Comparison of ENCODE assay signal across 13 mouse cellular contexts in genomic region chr12:29257011-29257734, GRCm38 (mm10).
A peak's percentile ranks its signal among the peaks of the same experiment; 100 is the strongest.
DNase-seq lines count a peak whose midpoint lies in the region; ATAC-seq and TF ChIP-seq lines count a peak whose summit lies in the region.
"Had no signal": no experiment of that assay in that cellular context is flagged by ENCODE, and none has a peak within 500 bp of the region (broad histone marks: within the 10 kb centered on the region; RNA-seq: fewer than 3 reads in every experiment).

No protein-coding gene starts in this region.

- 14% methylated on average over 7 of the region's 7 CpGs for WGBS in forebrain, embryonic 12.5 days
- WGBS in hindbrain, postnatal 0 days, result 13% methylated on average over 7 of the region's 7 CpGs
- 9% methylated on average over 7 of the region's 7 CpGs for WGBS in midbrain, embryonic 16.5 days
- 43% methylated on average over 7 of the region's 7 CpGs for WGBS in heart, embryonic 11.5 days (ENCODE audit: insufficient replicate concordance)

- peak overlapping the region; percentile 75 for H3K27ac ChIP-seq in forebrain, embryonic 12.5 days
- no peak overlapping the region for H3K27ac ChIP-seq in hindbrain, postnatal 0 days
- peak overlapping the region; percentile 75 for H3K27ac ChIP-seq in midbrain, embryonic 16.5 days (ENCODE audit: low read length)
- no peak overlapping the region for H3K27ac ChIP-seq in heart, embryonic 11.5 days (ENCODE audit: low read depth, low read length)
- H3K27ac ChIP-seq: layer of hippocampus, adult 2 months; liver, embryonic 14.5 days had no signal

- peak; percentile 59; the same call in 1 of the 2 replicates for ATAC-seq in forebrain, embryonic 12.5 days (ENCODE audit: low FRiP score)
- 0 out of 2 replicates have a peak, but pooled peaks have one; percentile 15 for ATAC-seq in hindbrain, postnatal 0 days
- ATAC-seq in midbrain, embryonic 16.5 days, result peak; percentile 59; the same call in 1 of the 2 replicates
- no peak for ATAC-seq in heart, embryonic 11.5 days (replicated peaks; ENCODE audit: insufficient number of reproducible peaks, low FRiP score, low TSS enrichment)
- ATAC-seq: Patski had no signal

- 0 out of 2 replicates have a peak overlapping the region, but pooled peaks have one; percentile 26 for H3K4me2 ChIP-seq in forebrain, embryonic 12.5 days
- no peak overlapping the region for H3K4me2 ChIP-seq in hindbrain, postnatal 0 days (ENCODE audit: low read depth, low read length)
- no peak overlapping the region for H3K4me2 ChIP-seq in midbrain, embryonic 16.5 days (ENCODE audit: low read length)
- H3K4me2 ChIP-seq in heart, embryonic 11.5 days, result no peak overlapping the region

- H3K9me3 ChIP-seq in forebrain, embryonic 12.5 days, result no peaks in the 10 kb centered on the region
- H3K9me3 ChIP-seq in hindbrain, postnatal 0 days (ENCODE audit: low read length), result no peaks in the 10 kb centered on the region
- no peaks in the 10 kb centered on the region for H3K9me3 ChIP-seq in midbrain, embryonic 16.5 days (replicated peaks; ENCODE audit: control insufficient read depth, low read length, poor library complexity, severe bottlenecking)
- no peaks in the 10 kb centered on the region for H3K9me3 ChIP-seq in heart, embryonic 11.5 days (replicated peaks; ENCODE audit: control insufficient read depth, low read length)

- no peak overlapping the region for H3K9ac ChIP-seq in forebrain, embryonic 12.5 days
- H3K9ac ChIP-seq in hindbrain, postnatal 0 days (replicated peaks; ENCODE audit: low read length), result 0 out of 2 replicates have a peak overlapping the region, but pooled peaks have one; percentile 30
- no peak overlapping the region; the same call in 1 of the 2 replicates for H3K9ac ChIP-seq in midbrain, embryonic 16.5 days (ENCODE audit: low read depth, low read length)
- H3K9ac ChIP-seq in heart, embryonic 11.5 days (ENCODE audit: low read depth, low read length), result no peak overlapping the region
- H3K9ac ChIP-seq: liver, embryonic 14.5 days had no signal

- peaks cover 25% of the 10 kb centered on the region for H3K4me1 ChIP-seq in forebrain, embryonic 12.5 days
- H3K4me1 ChIP-seq in hindbrain, postnatal 0 days (ENCODE audit: insufficient read depth, low read length), result peaks cover 25% of the 10 kb centered on the region
- peaks cover 22% of the 10 kb centered on the region for H3K4me1 ChIP-seq in midbrain, embryonic 16.5 days (ENCODE audit: control insufficient read depth, insufficient read depth, low read length)
- peaks cover 18% of the 10 kb centered on the region for H3K4me1 ChIP-seq in heart, embryonic 11.5 days (ENCODE audit: control insufficient read depth, insufficient read depth, low read length)

- no peak overlapping the region for H3K4me3 ChIP-seq in forebrain, embryonic 12.5 days (replicated peaks)
- no peak overlapping the region for H3K4me3 ChIP-seq in hindbrain, postnatal 0 days (ENCODE audit: low read length)
- H3K4me3 ChIP-seq in midbrain, embryonic 16.5 days (ENCODE audit: low read depth, low read length), result no peak overlapping the region
- no peak overlapping the region for H3K4me3 ChIP-seq in heart, embryonic 11.5 days (ENCODE audit: low read depth, low read length)

- no peak for TF ChIP-seq CTCF in hindbrain, postnatal 0 days (IDR thresholded peaks at IDR 0.05; ENCODE audit: low read depth)

- no peaks in the 10 kb centered on the region for H3K27me3 ChIP-seq in forebrain, embryonic 12.5 days
- no peaks in the 10 kb centered on the region for H3K27me3 ChIP-seq in hindbrain, postnatal 0 days (ENCODE audit: insufficient read depth, low read length)
- H3K27me3 ChIP-seq in midbrain, embryonic 16.5 days (ENCODE audit: control insufficient read depth, insufficient read depth, low read depth, low read length), result no peaks in the 10 kb centered on the region
- no peaks in the 10 kb centered on the region for H3K27me3 ChIP-seq in heart, embryonic 11.5 days (ENCODE audit: control insufficient read depth, insufficient read depth, low read length)
- H3K27me3 ChIP-seq: Patski had no signal

- DNase-seq in embryo, embryonic 10 days (ENCODE audit: low spot score), result peak; percentile 78
- no peak for DNase-seq in hindbrain, postnatal 0 days (ENCODE audit: low spot score)
- no peak for DNase-seq in cerebellum, postnatal 25 days
- no peak for DNase-seq in lung, adult 18-20 months
- no peak for DNase-seq in lung, postnatal 36 days
- DNase-seq: cerebellum, adult 8-10 months; heart, adult 11 months had no signal

- H3K36me3 ChIP-seq in forebrain, embryonic 12.5 days (replicated peaks), result no peaks in the 10 kb centered on the region
- no peaks in the 10 kb centered on the region for H3K36me3 ChIP-seq in hindbrain, postnatal 0 days (ENCODE audit: insufficient read depth, low read length)
- H3K36me3 ChIP-seq in midbrain, embryonic 16.5 days (ENCODE audit: control insufficient read depth, insufficient read depth, low read length), result no peaks in the 10 kb centered on the region
- H3K36me3 ChIP-seq in heart, embryonic 11.5 days (ENCODE audit: control insufficient read depth, insufficient read depth, low read length), result no peaks in the 10 kb centered on the region

Comparison
In these comparisons a context has a peak if more than half of its experiments do, and no peak if none do; other contexts are left out.
1. H3K27ac ChIP-seq: peak in forebrain, embryonic 12.5 days (single experiment) and midbrain, embryonic 16.5 days (single experiment); none in hindbrain, postnatal 0 days (single experiment) and heart, embryonic 11.5 days (single experiment).